Mouse (Mus musculus): ENCODE results near the gene Med19. TPM values are rescaled to one million over a fixed set of nuclear protein-coding genes. Genes with fewer than 3 reads are reported as not detected.
A peak's percentile ranks its signal among the peaks of the same experiment; 100 is the strongest.
"Not testable (repeated sequence)": the region's sequence is repeated elsewhere in the genome, so short reads cannot be mapped to it uniquely, and the experiment has no call there.

Med19 gene
- polyA plus RNA-seq, 1 experiment from 2014 or later, result 54.7 TPM

DNA sequence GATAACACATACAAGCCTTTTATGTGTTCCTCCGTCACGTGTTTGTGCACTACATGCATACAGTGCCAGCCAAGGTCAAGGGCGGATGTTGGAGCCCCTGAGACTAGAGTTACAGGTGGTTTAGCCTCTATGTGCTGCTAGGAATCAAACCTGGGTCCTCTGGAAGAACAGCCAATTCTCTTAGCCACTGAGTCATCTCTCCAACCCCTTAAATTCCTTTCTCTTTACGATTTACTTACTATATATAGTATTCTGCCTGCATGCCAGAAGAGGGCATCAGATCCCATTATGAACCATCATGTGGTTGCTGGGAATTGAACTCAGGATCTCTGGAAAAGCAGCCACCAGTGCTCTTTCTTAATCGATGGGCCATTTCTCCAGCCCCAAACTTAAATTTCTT is 6.7 kb upstream of the Med19 start:
- not testable (repeated sequence) for ATAC-seq (replicated peaks); H3K9me3 ChIP-seq; H3K9ac ChIP-seq (replicated peaks); H3K4me3 ChIP-seq; H3K27me3 ChIP-seq
- Histone ChIP-seq H3K36me3 (peaks cover 41% of the 10 kb centered on the region), H3K4me2 (replicated peaks) (peak overlapping the region; percentile 80), H3K4me1 (peaks cover 27% of the 10 kb centered on the region), H3K27ac (replicated peaks) (peak overlapping the region; percentile 92)
- 68% methylated on average over 4 of the region's 5 CpGs for WGBS

DNA sequence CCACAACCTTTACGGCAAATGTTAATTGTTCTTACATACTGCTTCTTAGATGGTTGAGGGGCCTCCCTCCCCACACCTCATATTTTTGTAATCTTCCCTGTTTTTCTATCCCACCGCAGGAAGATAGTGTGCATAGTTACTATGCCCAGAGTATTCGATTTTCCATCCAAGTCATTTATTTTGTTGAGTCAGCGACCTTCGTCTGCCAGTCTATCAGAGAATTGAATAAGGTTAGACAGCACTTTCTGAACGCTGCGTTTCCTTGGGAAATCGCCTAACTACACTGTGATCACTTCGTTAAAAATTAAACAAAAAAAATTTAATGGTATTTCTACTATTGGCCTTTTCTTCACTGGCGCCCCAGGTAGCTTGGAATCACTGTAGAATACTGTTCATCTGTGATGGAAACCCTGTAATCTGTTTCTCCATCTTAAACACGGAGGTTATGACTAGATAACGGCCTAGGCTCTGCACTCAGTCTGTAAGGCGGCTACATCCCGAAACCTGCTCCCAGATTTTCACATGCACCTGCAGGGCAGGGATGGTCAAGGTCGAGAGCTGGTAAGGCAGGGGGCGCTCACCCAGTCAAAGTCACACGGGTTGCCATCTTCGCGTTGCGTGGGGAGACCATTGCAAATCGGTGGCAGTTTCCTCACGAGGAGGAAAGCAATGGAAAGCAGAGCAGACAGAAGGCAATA is 783 bp upstream of the Med19 start:
- 10% methylated on average over 22 of the region's 22 CpGs for WGBS
- peaks cover 25% of the 10 kb centered on the region for H3K4me1 ChIP-seq
- H3K9ac ChIP-seq (replicated peaks), result peak overlapping the region; percentile 67
- no peaks in the 10 kb centered on the region for H3K9me3 ChIP-seq
- ATAC-seq (replicated peaks), result peak; percentile 47
- H3K27ac ChIP-seq (replicated peaks), result peak overlapping the region; percentile 76
- peaks cover 36% of the 10 kb centered on the region for H3K36me3 ChIP-seq
- no peaks in the 10 kb centered on the region for H3K27me3 ChIP-seq
- peak overlapping the region; percentile 64 for H3K4me2 ChIP-seq (replicated peaks)
- peak overlapping the region; percentile 82 for H3K4me3 ChIP-seq

DNA sequence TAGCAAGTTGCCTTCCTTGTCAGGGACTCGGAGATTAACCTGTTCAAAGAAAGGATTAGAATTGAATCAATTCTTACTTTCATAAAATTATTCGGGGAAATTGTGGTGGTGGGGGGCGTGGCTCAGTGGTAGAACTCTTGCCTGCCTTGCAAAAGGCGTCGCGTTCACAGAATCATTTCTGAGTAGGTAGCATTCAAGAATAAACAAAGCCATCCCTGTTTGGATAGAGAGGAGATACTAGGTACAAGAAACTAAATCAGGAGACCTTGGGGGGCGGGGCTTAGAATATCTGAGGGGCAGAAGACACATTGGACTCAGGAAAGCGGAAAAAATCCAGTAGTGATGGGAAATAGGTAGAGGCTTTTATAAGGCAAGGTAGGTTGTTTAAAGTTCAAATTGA is 814 bp downstream of the Med19 start, which contains the start of gene Tmx2:
Tmx2 (minus strand) TSS at position 125 of the 400 bp plus-strand sequence.
- WGBS, result 20% methylated on average over 8 of the region's 8 CpGs
- no peak for ATAC-seq (replicated peaks)
- peak within 1 kb of the TSS; percentile 82 for H3K4me3 ChIP-seq
- peak within 1 kb of the TSS; percentile 65 for H3K27ac ChIP-seq (replicated peaks)
- no peaks in the 10 kb centered on the region for H3K27me3 ChIP-seq
- H3K36me3 ChIP-seq, result peaks cover 27% of the 10 kb centered on the region
- peak within 1 kb of the TSS; percentile 56 for H3K4me2 ChIP-seq (replicated peaks)
- no peaks in the 10 kb centered on the region for H3K9me3 ChIP-seq
- H3K9ac ChIP-seq (replicated peaks), result peak within 1 kb of the TSS; percentile 76
- peaks cover 25% of the 10 kb centered on the region for H3K4me1 ChIP-seq

DNA sequence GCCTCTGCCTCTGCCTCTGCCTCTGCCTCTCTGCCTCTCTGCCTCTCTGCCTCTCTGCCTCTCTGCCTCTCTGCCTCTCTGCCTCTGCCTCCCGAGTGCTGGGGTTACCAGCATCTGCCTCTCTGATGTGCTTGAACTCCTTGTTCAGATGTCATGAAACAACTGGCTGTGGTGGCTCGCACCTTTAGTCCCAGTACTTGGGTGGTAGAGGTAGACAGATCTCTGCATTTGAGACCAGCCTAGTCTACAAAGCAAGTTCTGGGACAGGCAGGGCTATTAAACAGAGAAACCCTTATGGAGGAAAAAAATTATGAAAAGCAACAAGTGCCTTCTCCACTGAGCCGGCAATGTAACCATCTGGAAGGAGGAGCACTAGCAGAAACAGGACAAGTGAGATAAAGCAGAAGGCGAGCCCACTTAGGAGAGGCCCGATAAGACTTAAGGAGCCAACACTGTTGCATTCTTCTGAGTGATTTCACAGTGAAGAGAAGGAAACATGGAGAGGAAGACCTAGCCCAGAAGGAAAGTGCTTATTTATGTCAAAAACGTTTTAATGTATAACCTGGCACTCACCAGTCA is 4.5 kb downstream of the Med19 start:
- Histone ChIP-seq H3K9me3 (no peaks in the 10 kb centered on the region), H3K4me3 (no peak overlapping the region), H3K4me2 (replicated peaks) (no peak overlapping the region), H3K27ac (replicated peaks) (no peak overlapping the region), H3K27me3 (no peaks in the 10 kb centered on the region), H3K4me1 (peaks cover 11% of the 10 kb centered on the region), H3K9ac (replicated peaks) (no peak overlapping the region), H3K36me3 (peaks cover 41% of the 10 kb centered on the region)
- ATAC-seq (replicated peaks), result no peak
- 83% methylated on average over 6 of the region's 6 CpGs for WGBS

DNA sequence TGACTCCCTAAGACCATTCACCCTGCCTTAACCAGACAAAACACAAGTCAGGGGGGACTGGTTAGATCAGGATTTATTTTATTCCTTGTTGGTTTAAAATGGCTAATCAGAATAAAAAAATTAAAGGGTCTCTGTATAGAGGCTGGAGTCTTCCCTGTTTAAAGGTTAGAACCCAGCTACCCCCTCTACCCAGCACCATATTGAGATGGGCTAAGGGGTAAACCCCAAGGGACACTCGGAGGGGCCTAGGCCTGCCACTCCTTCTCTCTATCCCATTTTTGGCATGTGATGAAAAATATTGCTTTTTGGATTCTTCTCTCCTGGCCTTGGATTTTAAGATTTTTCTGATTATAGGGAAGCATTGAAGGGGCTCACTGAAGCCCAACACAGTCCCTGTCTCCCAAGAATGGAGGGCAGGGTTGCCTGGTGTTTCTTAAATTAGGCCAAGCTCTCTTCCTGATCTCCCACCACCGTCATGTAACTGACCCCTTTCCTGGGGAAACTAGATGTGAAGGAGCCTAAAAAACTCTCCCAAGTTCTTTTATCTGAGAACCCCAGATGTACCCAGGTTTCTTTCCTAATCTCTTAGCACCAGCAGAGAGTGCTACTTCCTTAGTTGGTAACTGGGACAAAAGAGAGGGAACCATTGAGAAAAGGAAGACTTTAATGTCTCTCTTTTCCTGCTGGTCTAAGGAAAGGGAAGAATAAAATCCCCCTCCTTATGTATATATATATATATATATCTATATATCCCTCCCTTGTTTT is 10.1 kb downstream of the Med19 start:
- Histone ChIP-seq H3K36me3 (peaks cover 85% of the 10 kb centered on the region), H3K27ac (replicated peaks) (no peak overlapping the region), H3K4me2 (replicated peaks) (no peak overlapping the region), H3K9me3 (no peaks in the 10 kb centered on the region), H3K4me3 (no peak overlapping the region), H3K4me1 (no peaks in the 10 kb centered on the region), H3K27me3 (no peaks in the 10 kb centered on the region), H3K9ac (replicated peaks) (no peak overlapping the region)
- 85% methylated on average over 2 of the region's 2 CpGs for WGBS
- no peak for ATAC-seq (replicated peaks)

DNA sequence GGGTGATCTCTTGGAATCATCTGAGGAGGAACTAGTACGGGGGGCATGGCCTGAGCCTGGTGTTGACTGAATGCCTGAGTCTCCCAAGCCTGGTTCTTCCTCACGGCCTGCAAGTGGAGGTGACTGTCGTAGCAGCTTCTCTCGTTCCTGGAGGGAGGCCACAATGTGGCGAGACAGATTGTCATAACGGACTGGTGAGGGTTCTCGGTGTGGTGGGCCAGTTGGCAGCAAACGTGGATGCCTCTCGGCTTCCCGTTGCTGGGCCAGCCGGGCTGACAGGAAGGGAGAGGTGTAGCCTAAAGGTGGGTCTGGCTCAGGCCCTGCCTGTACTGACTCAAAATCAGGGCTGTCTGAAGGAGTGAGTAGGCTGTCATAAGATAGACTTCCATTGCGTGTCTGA is 11.8 kb downstream of the Med19 start:
- no peaks in the 10 kb centered on the region for H3K27me3 ChIP-seq
- H3K4me2 ChIP-seq (replicated peaks), result no peak overlapping the region
- H3K9me3 ChIP-seq, result no peaks in the 10 kb centered on the region
- no peaks in the 10 kb centered on the region for H3K4me1 ChIP-seq
- ATAC-seq (replicated peaks), result 0 out of 2 replicates have a peak, but pooled peaks have one; percentile 18
- H3K4me3 ChIP-seq, result no peak overlapping the region
- peaks cover 88% of the 10 kb centered on the region for H3K36me3 ChIP-seq
- H3K9ac ChIP-seq (replicated peaks), result no peak overlapping the region
- H3K27ac ChIP-seq (replicated peaks), result no peak overlapping the region
- 89% methylated on average over 12 of the region's 12 CpGs for WGBS

DNA sequence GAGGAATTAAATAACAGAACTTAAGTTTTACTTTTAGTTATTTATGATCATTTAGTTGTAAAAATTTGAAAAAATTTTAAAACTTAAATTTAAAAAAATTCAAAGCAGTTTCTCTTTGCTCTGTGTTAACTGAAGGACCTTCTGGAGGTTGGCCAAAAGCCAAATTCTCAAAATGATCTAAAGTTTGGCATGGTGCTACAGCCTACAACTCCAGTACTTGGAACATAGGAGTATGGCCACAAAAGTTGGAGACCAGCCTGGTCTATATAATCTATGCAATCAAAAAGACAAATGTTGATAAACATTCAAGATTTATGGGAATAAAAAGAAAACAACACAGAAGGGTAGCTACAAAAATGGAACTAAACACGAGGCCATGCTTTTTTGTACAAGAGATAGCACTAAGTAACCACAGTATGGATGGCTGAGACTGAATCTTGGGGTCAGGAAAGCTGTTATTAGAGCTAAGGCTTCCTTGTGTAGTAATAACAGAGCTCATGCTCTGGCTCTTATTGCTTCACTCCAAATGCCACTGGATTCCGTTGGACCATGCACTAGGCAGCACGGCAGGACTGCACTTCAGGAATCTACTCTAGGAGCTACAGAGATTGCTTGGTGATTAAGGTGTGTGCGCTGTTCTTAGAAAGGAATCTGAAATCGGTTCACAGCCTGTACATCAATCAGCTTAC is 16.9 kb downstream of the Med19 start:
- Histone ChIP-seq H3K9me3 (no peaks in the 10 kb centered on the region), H3K4me1 (no peaks in the 10 kb centered on the region), H3K9ac (replicated peaks) (no peak overlapping the region), H3K27me3 (no peaks in the 10 kb centered on the region), H3K4me3 (no peak overlapping the region), H3K36me3 (peaks cover 63% of the 10 kb centered on the region), H3K4me2 (replicated peaks) (no peak overlapping the region), H3K27ac (replicated peaks) (no peak overlapping the region)
- no peak for ATAC-seq (replicated peaks)
- 92% methylated on average over 5 of the region's 5 CpGs for WGBS

DNA sequence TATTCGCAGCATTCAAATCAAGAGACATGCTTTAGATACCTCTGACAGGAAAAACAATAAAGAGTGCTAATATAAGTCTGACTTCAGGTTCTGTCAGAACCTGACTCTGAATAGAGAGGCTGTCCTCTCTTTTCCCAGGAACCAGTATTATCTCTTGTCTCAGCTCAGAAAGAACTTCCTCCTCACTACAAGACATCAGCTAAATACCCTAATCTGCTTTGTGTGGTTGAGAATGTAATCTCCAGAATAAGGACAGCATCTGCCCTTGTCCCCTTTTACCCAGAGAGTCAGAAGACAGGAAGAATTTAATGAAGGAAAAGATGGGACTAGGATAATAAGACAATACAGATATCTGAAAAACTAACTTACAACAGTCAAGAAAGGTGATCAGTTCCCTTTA is 25.3 kb downstream of the Med19 start:
- Histone ChIP-seq H3K27ac (replicated peaks) (no peak overlapping the region), H3K27me3 (no peaks in the 10 kb centered on the region), H3K9me3 (no peaks in the 10 kb centered on the region), H3K4me3 (no peak overlapping the region), H3K9ac (replicated peaks) (no peak overlapping the region), H3K36me3 (peaks cover 25% of the 10 kb centered on the region), H3K4me1 (peaks cover 18% of the 10 kb centered on the region), H3K4me2 (replicated peaks) (no peak overlapping the region)
- 89% methylated on average over 1 of the region's 1 CpGs for WGBS
- no peak for ATAC-seq (replicated peaks)

DNA sequence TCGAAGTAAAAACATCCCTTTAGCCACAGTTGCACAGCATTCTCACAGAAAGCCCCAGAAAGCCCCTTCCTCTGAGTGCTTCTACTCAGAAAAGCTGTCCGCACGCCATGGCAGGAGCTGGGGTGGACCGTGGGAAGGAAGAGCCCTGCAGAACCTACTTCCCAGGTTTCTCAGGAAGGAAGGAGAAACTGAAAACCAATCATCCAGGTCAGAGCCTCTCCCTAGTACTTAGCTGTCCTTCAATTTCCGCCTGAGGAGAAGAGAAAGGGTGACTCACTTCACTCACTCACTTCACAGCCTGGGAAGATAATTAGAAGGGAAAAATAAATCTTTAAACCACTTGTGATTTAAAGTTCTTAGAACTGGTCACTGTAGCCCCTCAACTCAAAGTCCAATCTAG is 26.1 kb downstream of the Med19 start:
- Histone ChIP-seq H3K27ac (replicated peaks) (no peak overlapping the region), H3K9me3 (no peaks in the 10 kb centered on the region), H3K4me1 (peaks cover 19% of the 10 kb centered on the region), H3K27me3 (no peaks in the 10 kb centered on the region), H3K4me2 (replicated peaks) (no peak overlapping the region), H3K4me3 (no peak overlapping the region), H3K9ac (replicated peaks) (no peak overlapping the region), H3K36me3 (peaks cover 23% of the 10 kb centered on the region)
- ATAC-seq (replicated peaks), result no peak
- 64% methylated on average over 5 of the region's 5 CpGs for WGBS

DNA sequence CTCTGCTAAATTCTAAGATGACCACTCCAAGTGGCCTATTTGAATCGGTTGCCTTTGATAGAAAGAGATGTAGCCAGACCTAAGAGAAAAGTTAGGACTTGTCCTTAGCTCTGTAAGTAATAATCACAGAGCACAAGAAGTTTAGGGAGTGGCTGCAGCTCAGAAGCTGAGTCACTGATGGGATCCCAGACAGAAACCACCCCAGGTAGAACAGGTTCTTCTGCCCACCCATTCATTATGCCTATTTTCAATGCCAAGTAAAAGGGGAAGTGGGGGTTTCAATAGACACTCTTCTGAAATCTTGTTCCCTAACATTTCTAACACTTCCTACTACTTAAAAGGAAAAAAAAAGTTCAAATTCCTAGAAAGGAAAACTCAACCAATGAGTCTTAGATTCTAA is 27.1 kb downstream of the Med19 start:
- Histone ChIP-seq H3K9ac (replicated peaks) (no peak overlapping the region), H3K27ac (replicated peaks) (no peak overlapping the region), H3K27me3 (no peaks in the 10 kb centered on the region), H3K36me3 (peaks cover 26% of the 10 kb centered on the region), H3K4me2 (replicated peaks) (no peak overlapping the region), H3K9me3 (no peaks in the 10 kb centered on the region), H3K4me1 (peaks cover 22% of the 10 kb centered on the region), H3K4me3 (no peak overlapping the region)
- 97% methylated on average over 1 of the region's 1 CpGs for WGBS
- no peak for ATAC-seq (replicated peaks)

DNA sequence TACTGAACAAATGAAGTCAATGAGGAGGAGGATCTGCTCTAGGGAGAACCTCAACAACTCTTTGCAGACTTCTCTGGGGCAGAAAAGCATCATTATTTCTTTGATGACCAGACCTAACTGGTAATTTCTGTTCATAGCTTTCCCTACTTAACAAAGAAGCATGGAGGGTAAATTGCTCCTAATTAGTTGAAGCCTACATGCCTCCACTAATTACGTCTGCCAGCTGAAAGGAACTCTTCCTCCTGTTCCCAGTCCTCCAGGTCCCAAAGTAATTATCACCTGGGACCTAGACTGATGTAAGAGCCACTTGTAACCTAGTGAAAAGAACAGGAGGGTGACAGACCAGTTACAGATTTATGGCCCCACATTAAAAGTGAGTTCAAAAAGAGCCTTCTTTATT is 29.3 kb downstream of the Med19 start:
- Histone ChIP-seq H3K27ac (replicated peaks) (no peak overlapping the region), H3K36me3 (peaks cover 30% of the 10 kb centered on the region), H3K4me1 (peaks cover 29% of the 10 kb centered on the region), H3K9me3 (no peaks in the 10 kb centered on the region), H3K4me3 (no peak overlapping the region), H3K27me3 (no peaks in the 10 kb centered on the region), H3K4me2 (replicated peaks) (no peak overlapping the region), H3K9ac (replicated peaks) (no peak overlapping the region)
- no peak for ATAC-seq (replicated peaks)
- WGBS, result 8% methylated on average over 1 of the region's 1 CpGs

DNA sequence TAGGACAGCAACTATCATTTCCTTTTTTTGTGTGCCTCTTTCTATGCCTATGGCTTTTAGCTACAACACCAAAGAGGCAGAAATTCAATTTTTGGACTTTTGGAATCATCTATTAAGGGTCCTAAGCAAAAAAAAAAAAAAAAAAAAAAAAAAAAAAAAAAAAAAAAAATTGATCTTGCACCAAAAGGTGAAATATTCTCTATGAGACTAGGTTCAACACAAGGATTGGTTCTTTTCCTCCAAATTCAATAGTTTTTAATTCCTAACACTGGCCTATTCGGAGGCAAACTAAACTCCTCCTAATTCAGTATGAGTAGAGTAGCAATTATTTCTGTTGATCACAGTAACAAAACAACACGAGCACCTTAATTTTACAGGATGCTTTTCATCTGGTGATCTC is 33.7 kb downstream of the Med19 start:
- Histone ChIP-seq H3K9ac (replicated peaks) (no peak overlapping the region), H3K9me3 (no peaks in the 10 kb centered on the region), H3K4me3 (no peak overlapping the region), H3K4me2 (replicated peaks) (no peak overlapping the region), H3K4me1 (peaks cover 47% of the 10 kb centered on the region), H3K27me3 (no peaks in the 10 kb centered on the region), H3K36me3 (peaks cover 21% of the 10 kb centered on the region), H3K27ac (replicated peaks) (no peak overlapping the region)
- ATAC-seq (replicated peaks), result no peak
- WGBS, result 82% methylated on average over 2 of the region's 2 CpGs

All from forebrain, embryonic 15.5 days (tissue).